Mouse (Mus musculus) small intestine, adult 2 months (tissue): ENCODE results near the gene Plekhg5.

Experiments used
- CTCF ChIP-seq: fragments of 200-500 bp; IDR thresholded peaks from 2 replicates; pipeline ENCODE4 v1.5.1; 2012; ENCODE audit warnings: low read depth, mild to moderate bottlenecking, control low read depth, inconsistent platforms, low read length, moderate library complexity, mixed read lengths; ENCODE audit not compliant: insufficient replicate concordance, insufficient read length; ENCODE audit errors: extremely low read depth
- POLR2A ChIP-seq: fragments of 200-500 bp; IDR thresholded peaks from 2 replicates; pipeline ENCODE4 v1.6.1; 2012; ENCODE audit warnings: low read depth, mild to moderate bottlenecking, control low read depth, inconsistent platforms, low read length, moderate library complexity

DNA sequence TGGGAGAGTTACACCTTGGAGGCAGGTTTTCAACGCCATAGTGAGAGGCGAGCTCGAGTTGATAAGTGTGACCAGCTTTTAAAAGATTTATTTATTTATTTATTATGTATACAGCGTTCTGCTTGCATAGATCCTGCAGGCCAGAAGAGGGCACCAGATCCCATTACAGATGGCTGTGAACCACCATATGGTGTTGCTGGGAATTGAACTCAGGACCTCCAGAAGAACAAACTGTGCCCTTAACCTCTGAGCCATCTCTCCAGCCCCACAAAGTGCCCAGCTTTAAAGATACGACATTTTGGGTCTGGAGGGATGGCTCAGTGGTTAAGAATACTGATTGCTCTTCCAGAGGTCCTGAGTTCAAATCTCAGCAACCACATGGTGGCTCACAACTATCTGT, 43.2 kb upstream of the Plekhg5 start:
- TF ChIP-seq CTCF (peak; percentile 18; the same call in 1 of the 2 replicates), POLR2A (no peak)
